Mouse (Mus musculus): ENCODE results near the gene Amh.

Amh gene

DNA sequence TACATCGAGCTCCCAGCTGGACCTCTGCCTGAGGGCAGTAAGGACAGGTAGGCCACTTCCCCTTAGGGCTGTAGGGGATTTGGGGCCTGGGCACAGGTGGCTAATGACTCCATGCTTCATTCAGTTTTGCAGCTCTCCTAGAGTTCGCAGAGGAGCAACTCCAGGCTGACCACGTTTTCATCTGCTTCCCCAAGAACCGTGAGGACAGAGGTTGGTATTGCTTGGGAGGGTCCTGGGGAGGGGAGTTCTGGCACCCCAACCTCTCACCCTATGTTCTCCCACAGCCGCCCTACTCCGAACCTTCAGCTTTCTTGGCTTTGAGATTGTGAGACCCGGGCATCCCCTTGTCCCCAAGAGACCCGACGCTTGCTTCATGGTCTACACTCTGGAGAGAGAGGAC lies 23.5 kb downstream of the Amh start:
- WGBS: 59% methylated on average over 9 of the region's 9 CpGs

- 17% methylated on average over 1 of the region's 1 CpGs for WGBS
Measured at GRCm38 (mm10) chr10:80829359-80830278, 24.6 kb downstream of the Amh start.

DNA sequence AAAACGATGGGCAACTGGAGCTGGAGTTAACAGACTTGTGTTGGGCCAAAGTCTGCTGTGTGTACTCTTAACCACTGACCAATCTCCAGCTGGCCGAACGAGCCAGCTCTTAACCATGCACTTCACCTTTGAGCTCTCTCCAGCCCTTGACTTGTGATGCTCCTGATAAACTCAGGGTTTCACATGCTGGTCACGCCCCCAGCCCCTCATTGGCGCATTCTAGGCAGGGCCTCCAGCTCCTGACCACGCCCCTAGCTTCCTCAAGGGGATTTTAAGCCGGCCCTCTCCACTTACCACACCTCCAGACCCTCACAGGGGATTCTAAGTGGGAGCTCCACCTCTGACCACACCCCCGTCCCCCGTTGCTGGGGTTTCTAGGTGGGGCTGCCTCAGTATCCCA lies 26.1 kb downstream of the Amh start:
- 23% methylated on average over 9 of the region's 9 CpGs for WGBS

DNA sequence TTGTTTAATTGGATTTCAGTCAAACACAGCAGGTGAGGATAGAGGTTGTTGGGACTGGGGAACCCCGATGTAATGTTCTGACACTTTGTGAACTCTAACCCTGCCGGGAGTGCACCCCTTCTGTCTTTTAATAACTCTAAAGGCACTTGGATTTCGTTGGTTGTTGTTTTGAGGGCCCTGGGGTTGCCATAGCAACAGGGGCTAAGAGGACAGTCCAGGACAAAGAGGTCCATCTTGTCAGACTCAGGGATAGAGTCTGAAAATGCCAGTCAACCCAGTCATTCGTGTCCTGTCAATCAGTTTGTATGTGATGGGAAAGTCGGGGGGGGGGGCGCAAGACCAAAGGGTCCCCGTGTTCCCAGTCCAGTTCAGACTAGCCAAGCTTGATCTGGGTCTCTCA lies 27.8 kb downstream of the Amh start:
- WGBS: 66% methylated on average over 7 of the region's 7 CpGs

DNA sequence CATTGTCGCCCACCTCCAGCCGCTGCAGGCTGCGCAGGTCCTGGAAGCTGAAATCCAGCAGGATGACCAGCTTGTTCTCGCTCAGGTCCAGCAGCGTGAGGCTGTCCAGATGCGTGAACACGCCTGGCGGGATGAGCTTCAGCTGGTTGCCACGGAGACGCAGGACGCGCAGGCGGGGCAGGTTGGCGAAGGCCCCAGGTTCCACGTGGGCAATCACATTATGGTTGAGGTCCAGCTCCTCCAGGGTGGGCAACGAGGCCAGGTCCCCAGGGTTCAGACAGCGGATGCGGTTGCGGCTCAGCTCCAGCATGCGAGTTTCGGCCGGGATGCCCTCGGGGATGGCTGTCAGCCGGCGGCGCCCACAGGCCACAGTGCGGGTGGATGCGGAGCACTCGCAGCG lies 30.6 kb downstream of the Amh start:
- 68% methylated on average over 30 of the region's 30 CpGs for WGBS

GRCm38 (mm10) chr10:80836949-80837379 lies 31.9 kb downstream of the Amh start:
- 35% methylated on average over 7 of the region's 7 CpGs for WGBS

GRCm38 (mm10) chr10:80837827-80838226 lies 32.8 kb downstream of the Amh start:
- 72% methylated on average over 2 of the region's 2 CpGs for WGBS

DNA sequence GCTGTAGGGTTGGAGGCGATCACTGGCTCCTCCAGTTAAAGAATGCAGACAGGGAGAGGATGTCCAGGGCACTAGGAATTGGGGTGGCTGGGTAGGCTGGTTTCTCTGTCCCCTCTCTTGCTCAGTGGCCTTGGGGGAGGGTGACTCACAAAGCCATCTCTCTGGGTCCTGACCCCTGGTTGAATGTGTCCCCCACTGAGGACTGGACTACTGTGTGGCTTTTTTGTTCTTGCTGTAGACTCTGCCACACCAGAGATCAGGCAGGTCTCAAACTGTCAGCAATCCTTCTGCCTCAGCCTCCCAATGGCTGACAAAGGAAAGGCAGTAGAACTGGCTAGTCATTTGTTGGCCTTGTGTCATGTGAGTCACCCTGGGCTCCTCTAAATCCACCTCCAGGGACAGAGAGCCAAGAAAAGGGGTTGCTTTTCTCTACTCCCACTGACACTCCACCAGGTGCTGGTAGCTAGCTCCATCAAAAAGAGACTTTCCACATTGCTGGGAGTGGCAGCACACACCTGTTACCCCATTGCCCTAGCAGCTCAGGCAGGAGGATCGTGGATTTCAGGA lies 33.4 kb downstream of the Amh start:
- 76% methylated on average over 2 of the region's 2 CpGs for WGBS

DNA sequence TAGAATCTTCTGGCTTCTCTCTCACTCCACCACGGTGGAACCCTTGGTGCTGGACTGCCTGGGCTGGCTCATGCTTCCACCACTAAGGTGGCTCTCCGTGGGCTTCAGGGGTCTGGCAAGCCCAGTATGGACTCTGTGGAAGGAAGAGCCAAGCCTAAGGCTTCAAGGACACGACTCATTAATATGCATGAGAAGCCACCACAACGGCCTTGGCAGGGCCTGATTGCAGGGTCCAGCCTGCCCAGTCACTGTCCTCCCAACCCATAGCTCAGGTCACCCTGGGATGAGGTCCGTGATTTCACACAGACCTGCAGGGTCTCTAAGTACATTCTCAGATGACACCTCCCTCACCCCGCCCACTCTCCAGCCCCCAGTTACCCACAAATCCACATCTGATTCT lies 34.8 kb downstream of the Amh start:
- WGBS: 63% methylated on average over 6 of the region's 6 CpGs

DNA sequence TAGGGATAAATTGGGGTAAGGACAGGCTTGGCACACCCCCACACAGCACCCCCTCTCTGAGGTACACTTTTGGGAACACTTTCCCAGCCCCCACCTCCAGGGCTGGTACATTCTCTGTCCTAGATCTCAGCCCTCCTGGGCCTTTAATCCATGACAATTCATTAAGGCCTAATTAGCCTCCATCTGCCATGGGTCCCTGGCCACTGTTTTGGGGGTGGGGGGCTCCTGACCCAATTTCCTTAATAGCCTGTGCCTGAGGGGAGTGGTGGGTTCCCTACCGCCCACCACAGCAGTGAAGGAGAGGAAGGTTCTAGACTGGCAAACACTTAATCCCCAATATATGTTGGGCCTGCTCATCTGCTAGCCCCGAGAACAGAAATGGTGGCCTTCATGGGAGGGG lies 36.6 kb downstream of the Amh start:
- 68% methylated on average over 2 of the region's 2 CpGs for WGBS

- WGBS: 58% methylated on average over 15 of the region's 15 CpGs
Measured at GRCm38 (mm10) chr10:80842334-80842733, 37.3 kb downstream of the Amh start.

GRCm38 (mm10) chr10:80843087-80843930 lies 38.3 kb downstream of the Amh start:
- WGBS: 4% methylated on average over 27 of the region's 32 CpGs

GRCm38 (mm10) chr10:80843931-80844547 lies 39.0 kb downstream of the Amh start, which contains the start of gene Lingo3:
Gene Lingo3, minus strand, starts transcription at chr10:80844039.
- 2% methylated on average over 48 of the region's 51 CpGs for WGBS

DNA sequence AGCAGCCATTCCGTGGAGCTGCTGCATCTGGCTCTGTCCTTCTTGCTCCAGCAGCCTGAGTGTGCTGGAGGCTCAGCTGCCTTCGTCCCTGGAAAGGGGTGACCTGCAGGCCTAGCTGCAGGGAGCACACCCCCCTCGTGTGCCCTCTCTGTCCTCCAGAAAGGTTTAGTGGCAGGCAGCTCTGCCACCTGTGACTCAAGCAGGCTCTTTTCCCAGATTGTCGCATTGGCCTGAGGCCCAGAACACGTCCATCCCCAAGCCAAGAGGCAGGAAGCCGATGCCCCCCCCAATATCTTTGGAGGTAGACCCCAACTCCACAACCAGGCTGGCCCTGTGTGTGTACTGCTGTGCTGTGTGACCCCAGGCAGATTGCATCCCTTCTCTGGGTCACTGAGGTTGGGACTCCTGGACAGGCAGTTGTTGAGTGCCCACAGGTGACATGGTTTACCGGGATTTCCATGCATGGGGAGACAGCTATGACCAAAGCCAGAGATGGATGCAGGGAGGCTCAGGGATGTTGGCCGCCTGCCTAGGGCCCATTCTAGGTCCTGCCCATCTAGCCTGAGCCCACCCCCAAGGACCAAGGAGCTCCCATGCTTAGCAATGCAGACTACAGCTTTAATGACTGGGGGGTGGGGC lies 40.1 kb downstream of the Amh start:
- WGBS: 44% methylated on average over 8 of the region's 8 CpGs

- 36% methylated on average over 12 of the region's 12 CpGs for WGBS
Measured at GRCm38 (mm10) chr10:80845732-80846131, 40.7 kb downstream of the Amh start.

DNA sequence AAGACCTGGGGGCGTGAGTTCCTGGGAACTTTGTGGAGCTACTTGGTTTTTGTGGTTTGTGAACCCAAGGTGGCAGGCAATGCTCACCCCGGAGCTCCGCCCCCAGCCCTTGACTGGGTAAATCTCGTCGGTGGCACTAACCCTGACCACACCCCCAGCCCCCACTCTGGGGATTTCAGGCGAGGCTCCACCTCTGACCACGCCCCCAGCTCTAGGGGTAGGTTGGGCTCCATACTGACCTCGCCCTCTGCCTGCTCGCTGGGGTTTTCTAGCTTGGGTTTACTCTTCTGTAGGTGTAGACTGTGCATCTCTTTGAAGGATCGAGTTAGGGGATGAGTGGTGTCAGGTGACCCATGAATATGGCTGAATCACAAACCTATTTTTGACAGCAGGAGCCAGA lies 43.5 kb downstream of the Amh start:
- WGBS: 20% methylated on average over 10 of the region's 10 CpGs

- under 1% methylated on average over 81 of the region's 81 CpGs for WGBS
Measured at GRCm38 (mm10) chr10:80854913-80855748, 50.1 kb downstream of the Amh start, which contains the start of the genes Lsm7 and Sppl2b. Gene Lsm7, minus strand, starts transcription at chr10:80855209. Gene Sppl2b, plus strand, starts transcription at chr10:80855275.

GRCm38 (mm10) chr10:80855749-80856073 lies 50.7 kb downstream of the Amh start:
- 8% methylated on average over 11 of the region's 11 CpGs for WGBS

- whole genome bisulfite sequencing: 33% methylated on average over 3 of the region's 3 CpGs
Measured at GRCm38 (mm10) chr10:80856267-80856666, 51.2 kb downstream of the Amh start.

DNA sequence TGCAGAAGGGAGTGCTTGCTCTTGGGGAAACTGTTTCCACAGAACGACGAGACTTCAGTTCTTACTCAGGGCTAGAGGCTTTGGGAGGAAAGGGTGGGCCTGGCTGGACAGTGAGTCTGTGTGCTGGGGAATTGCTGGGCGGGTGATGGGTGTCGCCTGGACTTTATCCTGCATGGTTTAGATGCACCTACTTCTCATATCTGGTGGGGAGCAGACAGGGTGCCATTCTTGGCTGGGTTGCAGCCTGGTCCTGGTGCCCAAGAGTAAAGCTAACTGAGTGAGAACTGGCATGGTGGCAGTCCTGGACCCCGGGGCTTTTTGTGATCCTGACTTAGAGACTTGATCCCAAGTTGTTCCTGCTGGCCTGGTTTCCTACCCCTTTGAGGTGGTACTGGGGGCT lies 51.9 kb downstream of the Amh start:
- WGBS: 69% methylated on average over 5 of the region's 5 CpGs

Data from cerebral cortex, adult 2 months (tissue).